Mouse (Mus musculus): Measurements from ENCODE around the gene Cnot6.

Gene Cnot6

DNA sequence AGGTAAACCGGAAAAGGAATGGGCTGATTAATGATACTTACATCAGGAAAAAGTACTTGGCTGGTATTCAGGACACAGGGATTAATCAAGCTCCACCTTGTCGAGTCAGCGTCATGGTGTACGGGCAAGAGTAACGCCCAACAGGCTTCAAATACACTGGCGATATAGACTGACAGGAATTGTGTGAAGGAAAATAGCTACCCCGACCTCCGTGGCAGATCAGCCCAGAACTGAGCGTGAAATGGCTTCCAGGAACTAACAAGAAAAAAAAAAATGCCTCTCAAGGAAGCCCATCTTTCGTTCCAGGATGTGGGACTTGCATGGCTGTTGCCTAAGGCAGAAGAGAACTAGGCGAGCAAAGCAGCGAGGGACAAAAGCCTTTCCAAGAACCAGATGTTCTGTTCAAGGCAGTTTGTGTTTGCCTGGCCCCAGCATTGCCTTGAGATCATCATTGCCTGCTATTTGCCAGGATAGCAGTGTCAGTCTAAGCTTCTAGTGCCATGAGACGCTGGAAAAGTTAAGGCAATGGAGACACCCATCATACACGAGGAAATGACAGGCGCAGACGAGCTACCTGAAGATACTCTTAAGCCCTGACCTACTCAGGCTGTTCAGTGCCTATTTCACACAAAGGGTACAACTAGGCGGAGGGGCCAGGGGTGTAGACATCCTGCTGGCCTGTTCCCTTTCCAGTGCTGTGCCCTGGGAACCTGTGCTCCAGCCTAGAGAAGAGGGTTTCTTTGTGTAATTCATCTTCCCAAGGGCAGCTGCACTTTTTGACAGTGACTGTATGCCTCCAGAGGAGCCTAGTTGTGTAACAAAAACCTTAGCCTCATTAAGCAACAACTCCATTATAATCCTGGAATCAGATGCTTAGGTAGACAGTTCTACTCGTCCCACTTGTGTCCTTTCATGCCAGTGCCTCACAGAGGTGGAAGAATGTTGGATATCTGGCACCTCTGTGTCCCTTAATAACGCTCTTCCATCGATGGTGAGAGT is 1.1 kb upstream of the Cnot6 start:
- DNase-seq: peak; percentile 13 to 16

DNA sequence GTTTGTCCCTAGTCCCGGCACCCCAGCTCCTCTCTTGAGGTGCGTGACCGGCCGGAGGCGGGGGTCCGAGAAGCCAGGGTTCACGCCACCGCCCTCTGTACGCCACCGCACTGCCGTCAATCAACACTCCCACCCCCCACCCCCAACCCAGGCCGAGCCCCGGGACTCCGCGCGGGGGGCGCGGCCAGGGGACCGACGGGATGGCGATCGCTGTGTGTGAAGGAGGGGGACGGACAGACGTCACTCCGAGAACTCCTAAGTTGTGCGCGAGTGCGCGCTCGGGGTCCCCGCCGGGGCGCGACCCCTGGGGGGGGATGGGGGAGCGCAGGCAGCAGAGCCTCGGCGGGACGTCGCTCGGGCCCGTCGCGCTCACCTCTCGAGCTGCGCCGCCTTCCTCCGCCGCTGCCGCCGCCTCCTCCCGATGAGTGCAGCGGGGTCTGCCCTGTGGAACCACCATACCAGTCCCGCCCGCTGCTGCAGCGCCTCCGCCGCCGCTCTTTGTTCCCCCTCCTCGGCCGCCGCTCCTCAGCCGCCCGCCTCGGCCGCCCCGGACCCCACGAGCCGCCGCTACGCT is 455 bp downstream of the Cnot6 start:
- peak; percentile 72 to 83 for DNase-seq

DNA sequence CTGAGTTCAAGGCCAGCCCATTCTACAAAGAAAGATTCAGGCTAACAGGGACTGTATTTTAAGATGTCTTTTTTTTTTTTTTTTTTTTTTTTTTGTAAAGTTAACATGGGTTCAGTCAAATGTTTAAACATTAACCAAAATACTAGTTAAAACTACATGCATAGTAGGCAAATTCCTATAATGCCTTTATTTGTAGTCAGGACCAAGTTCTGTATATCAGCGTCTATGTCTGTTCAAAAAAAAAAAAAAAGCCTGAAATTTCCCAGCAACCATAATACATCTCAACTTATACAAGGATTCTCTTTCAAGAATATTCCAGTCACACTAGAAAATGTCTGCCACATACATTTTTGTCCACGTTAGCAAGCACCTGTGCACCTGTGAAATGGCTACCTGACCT is 1.9 kb downstream of the Cnot6 start:
- DNase-seq: no peak

DNA sequence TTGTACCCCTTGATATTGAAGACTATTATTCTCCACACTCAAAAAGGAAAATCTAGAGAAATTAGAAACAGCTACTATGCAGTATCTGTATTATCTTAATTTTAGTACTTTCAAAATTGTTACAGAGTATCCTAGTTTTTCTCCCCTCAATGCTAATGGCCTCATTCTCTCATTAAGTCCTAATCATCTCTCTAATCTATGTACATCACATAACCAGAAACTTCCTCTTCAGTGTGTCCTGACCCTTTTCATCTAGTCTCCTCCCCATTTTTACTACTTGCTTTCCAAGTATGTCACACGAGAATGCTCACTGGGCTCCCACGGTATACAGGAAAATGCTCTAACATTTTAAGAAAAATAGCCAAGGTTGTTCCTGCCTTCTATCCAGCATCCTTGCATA is 4.7 kb downstream of the Cnot6 start:
- no peak for DNase-seq

DNA sequence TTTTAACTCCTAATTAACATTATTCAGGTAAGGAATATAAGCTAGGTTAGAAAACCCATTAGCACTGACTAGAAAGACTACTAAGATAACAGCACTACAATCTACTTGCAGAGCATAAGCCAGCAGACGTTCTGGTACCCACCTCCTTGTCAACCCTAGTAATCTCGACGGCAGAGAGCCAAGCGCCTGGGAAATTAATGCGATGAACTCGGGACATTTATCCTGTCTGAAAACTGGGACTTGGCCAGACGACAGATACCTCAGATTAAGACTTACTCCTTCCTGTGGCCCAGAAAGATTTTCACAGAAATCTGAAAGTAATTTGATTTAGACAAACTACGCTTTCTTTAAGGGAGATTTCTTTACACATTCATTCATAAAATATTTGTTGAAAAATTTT is 7.7 kb downstream of the Cnot6 start:
- DNase-seq: no peak

DNA sequence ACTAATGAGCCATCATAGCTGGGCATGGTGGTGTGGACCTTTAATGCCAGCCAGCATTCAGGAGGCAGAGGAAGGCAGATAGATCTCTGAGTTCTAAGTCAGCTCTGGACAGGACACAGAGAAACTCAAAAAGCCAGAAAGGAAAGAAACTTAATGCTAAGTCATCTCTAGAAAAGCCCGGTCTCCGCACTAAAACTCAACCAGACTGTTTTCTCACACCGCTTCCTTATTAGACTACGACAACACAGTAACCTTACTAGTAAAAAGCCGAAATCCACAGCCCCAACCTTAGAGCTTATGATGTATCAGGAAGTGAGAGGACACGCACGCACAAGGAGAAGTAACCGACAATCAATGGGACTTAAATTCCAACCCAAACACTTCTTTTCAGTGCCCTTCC is 10.5 kb downstream of the Cnot6 start:
- DNase-seq: no peak

DNA sequence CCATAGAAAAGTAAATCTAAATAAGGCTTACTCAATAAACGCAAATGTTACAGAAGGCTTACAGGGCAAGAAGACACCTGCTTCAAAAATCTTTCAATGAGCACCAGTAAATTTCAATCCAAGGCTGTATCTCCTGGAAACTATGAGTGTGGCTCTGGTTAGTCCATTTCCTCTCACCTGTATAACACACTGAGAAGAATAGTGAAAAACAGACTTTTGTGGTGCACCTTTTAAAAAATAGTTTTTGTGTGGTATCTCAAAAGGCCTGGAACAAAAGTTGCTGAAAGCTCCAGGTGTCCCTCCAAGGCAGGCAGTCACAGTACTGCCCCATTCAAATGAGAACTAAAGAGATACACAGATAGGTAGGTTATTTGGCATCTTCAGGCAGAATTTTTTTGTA is 13.4 kb downstream of the Cnot6 start:
- DNase-seq: no peak

DNA sequence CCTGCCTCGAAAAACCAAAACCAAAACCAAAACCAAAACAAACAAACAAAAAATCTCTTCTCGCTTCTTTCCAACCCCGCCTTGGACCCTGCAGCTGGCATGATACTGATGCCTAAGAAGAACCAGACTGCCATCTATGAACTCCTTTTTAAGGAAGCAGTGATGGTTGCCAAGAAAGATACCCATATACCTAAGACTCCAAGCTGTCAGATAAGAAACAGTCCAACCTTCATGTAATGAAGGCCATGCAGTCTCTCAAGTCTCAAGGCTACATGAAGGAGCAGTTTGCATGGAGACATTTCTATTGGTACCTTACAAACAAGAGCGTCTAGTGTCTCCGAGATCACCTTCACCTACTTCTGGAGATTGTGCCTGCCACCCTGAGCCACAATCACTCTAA is 14.7 kb downstream of the Cnot6 start:
- DNase-seq: no peak

DNA sequence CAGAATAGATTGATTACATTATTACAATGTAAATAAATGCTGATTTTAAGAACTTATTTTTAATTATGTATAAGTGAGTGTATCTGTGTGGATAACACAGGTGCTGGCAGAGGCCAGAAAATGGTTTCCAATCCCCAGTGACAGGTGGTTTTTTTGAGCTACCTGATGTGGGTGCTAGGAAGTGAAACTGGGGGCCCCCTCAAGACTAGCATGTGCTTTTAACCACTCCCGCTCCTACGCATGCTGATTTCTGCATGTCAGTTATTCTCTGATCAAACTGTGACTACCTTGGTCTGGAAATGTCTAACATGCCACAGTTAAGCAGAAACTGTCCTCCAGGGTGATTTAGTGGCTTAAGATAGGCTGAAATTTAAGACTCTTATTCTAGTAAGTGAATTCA is 16.1 kb downstream of the Cnot6 start:
- no peak for DNase-seq

DNA sequence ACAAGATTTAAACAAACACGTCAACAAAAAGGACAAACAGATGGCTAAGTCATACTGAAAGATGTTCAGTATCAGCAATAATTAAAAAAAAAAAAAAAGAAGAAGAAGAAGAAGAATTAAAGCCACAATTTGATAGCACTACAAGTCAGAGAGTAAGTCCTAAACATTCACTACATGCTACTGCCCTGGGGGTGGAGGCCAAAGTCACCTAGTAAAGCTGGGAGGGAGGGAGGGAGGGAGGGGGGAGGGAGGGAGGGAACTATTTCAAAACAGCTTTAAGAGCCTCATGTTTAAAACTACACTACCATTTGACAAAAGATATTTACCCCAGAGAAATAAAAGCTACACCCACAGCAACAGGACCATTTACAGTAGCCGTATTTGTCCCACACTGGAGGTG is 16.8 kb downstream of the Cnot6 start:
- no peak for DNase-seq

DNA sequence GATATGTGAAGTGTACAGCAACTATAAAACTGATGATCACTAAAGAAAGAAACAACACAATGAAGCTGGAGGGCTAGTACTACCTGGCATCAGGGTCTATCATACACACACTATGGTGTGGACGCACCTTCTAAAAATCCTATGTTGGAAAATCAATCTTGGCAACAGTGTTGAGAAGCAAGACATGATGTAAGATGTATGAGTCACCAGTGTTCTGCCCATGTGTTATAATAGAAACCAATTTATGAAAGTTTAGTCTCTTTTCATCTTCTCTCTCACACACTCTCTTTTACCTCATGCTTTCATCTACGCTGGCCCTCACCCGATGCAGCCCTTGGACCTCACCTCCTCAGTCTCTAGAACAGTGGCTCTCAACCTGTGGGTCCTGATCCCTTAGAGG is 17.5 kb downstream of the Cnot6 start:
- no peak for DNase-seq

DNA sequence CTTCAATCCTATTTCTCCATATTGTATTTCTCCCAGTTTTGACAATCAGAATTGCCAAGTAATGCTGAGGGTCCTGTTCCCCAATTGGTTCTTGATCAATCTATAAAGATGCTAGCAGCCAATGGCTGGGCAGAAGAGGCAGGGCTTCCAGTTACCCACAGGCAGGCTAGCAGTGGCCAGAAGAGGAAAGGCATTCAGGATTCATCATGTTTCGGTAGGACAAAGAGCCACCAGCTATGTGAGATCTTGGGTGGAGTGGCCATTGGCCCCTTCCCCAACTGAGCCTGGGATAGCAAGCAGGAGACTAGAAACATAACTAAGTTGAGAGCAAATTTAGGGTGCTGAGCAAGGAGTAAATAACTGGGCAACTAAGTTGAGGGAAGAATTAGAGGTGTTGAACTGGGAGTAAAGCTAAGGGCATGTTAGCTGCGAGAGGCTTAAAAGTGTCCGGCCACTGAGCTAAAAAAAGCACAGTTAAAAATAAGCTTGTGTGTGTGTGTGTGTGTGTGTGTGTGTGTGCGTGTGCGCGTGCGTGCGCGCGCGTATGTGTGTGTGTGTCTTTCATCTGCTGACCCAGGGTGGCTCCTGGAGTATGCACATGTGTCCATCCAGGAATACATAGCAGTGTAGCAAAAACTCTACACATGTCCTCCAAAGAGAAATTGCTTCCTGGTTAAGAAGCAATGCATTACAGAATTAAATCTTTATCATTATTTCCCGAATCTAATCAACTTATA is 28.1 kb downstream of the Cnot6 start:
- no peak for DNase-seq

DNA sequence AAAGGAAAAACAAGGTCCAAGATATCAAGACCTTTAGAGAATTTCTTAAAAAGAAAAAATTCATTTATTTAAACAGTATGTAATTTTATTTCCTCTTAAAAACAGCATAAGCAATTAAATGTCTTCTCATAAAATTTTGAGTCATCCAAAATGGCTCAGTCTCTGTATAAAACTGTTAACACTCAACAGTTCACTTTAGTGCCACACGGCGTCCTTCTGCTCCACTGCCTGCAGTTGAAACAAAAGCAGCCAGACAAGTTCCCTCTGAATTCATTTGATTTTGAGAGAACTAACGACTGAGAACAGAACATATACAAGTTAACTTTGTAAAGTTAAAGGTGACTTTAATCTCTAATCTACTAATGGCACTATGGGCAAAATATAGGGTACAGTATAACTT is 39.1 kb downstream of the Cnot6 start:
- DNase-seq: no peak

DNA sequence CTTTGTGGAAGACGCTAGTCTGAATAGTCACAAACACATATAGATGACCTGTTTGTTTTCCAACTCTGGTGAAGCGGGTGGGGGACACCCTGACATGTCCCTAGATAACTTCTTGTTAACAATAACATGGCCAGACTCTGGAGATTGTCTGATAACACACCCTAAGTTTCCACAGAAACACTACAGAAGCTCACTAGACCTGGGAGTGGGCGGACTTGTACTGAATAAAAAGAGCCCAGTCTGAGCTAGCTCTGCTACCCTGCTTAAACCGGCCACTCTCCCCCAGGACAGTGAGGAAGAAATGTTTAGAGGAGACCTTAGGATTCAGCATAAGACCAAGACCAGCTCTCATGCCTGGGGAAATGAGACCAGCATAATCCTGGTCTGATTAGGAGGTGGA is 47.1 kb downstream of the Cnot6 start:
- no peak for DNase-seq

DNA sequence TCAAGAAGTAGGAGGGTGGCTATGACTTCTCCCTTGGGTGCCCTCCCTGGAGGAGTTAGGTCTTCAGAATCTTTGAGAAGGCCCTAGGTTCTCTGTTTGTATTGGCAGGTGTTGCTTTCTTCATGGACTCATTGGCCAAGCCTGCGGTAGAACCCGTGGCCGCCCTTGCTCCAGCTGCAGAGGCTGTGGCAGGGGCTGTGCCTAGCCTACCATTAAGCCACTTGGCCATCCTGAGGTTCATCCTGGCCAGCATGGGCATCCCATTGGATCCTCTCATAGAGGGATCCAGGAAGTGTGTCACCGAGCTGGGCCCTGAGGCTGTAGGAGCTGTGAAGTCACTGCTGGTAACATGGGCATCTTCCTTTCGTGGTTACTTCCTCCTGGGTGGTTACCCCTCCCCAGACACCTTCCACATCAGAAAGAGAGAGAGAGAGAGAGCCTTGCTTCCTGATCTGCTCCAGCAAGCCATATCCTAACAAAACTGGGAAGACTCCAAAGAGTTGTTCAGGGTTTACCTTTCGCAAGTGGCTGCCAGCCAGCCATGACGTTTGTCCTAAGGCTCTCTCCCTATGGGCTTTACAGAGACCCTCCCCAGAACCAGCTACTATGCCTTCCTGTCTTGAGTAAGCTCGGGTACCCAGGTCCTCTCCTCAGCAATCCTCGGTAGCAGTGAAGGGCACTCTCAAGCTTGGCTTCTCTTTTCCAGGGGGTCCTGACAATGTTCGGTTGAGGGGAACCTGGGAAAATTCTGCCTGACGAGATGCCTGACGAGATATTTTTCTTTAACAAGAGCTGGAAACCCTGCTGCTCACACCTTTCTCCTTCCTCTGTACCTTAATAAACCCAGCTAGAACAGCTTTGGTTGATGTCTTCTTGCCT is 48.0 kb downstream of the Cnot6 start:
- DNase-seq: no peak

DNA sequence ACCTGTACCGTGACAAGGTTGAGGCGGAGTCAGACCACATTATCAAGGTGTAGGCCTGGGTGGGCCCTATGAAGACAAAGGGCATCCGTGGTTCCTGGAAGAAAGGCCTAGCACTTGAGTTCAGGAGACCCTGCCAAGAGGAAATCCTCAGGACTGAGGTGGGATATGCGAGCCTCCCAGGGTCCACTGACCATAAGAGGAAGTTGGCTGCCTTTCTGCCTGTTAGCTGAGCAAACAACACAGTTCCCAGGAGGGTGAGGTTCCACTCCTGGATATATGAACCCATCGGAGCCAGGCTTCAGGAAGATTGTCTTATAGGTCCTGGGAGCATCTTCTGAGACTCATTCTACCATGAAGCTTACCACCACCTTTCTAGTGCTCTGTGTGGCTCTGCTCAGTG is 49.2 kb downstream of the Cnot6 start, which contains the start of gene Scgb3a1:
Gene Scgb3a1, plus strand, starts transcription at position 301 of the 400 bp plus-strand sequence.
- DNase-seq: no peak

DNA sequence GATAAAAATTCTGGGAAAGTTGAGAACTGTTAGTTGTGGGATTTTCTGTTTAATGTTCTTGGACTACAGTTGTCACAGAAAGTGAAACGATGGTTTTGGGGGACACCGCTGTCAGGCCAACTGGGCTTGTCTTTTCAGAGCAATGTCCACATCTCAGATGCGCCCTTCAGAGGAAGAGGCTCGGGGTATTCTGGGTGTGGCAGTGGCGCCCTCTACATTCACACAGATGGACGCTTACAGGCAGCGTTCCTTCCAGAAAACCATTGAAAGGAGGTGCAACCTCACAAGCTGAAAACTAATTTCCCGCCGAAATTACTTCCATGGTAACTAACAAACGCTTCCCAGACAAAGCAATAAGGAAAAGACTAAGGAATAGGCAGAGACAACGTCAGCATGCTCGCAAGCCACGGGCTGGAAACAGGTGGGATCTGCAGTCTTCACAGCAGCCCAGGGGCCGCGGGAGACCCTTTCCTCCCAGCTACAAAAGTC is 50.2 kb downstream of the Cnot6 start:
- DNase-seq: no peak

DNA sequence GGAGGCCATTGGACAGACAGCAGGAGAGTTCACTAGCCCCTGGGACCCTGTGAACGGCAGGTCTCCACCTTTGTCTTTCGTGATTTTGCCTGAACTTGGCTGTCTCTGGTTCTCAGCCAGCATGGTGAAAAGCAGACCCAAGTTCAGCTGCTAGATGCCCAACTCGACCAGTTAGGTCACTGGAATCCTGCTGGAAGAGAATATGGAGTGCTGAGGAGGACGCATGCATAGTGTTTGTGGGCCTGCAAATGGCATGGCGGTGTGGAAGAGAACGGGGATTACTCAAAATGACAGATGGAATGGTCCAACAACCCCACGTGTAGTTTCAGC is 53.1 kb downstream of the Cnot6 start:
- DNase-seq: no peak

DNA sequence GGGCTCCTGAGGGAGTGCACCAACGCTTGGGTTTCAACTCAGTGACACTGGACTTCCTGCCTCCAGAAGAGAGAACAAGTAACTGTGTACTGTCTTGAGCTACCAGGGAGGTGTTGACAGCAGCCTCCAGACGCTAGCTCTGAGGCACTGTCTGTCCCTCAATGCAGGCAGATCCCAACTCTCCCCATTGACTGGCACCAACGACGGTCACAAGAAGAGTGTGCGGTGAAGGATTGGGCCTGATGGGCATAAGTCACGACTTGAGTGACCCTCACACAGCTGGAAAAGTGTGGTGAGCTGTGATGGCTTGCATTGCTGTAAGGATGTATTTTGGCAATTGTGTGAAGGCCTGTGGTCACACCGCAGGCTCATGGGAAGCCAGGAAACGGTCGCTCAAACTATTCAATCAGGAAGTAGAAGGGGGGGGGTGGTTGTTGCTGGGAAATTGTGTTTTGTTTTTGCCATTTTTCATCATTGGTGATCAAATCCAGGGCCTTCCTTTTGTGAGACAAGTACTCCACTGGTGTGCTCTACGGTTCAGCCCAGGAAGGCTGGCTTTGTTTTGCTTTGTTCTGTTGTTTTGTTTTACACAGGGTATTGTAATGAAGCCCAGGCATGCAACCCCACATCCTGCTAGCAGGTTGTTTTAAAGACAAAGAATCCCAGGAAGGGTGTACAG is 53.6 kb downstream of the Cnot6 start:
- DNase-seq: no peak

DNA sequence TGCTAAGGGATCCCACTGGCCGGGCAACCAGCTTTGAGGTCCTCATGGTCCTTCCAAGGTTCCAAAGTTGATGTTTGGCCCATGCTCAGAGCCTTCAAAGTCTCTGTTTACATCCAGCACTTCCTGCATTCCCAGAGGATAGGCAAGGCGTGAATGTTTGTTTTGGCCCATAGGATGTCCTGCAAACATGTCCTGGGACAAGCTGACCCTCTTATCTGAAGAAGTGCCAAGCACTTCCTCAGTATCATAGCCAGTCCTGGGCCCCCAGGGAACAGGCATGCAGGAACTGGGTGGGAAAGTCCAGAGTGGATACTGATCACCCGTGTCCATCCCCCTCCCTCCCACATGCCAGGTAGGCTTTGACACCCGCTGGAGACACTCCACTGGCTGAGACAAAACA is 54.5 kb downstream of the Cnot6 start:
- no peak for DNase-seq

DNA sequence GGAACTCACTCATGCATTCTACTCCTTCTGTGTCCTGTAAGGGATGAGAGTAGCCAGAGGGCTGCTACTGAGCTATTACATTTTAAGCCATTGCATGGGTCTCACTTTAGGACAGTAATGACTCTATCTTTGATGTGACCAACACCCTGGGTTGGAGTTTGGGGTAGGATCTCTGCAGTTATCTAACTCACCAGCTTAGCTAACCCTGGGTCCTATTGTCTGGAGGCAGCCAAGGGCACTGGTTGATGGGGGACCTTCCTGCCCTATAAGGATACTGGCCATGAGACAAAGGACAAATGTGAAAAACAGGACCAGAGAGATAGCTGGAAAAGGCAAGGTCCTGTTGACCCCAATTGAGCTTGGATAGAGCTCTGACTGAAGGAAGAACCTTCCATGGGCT is 57.0 kb downstream of the Cnot6 start:
- no peak for DNase-seq

DNA sequence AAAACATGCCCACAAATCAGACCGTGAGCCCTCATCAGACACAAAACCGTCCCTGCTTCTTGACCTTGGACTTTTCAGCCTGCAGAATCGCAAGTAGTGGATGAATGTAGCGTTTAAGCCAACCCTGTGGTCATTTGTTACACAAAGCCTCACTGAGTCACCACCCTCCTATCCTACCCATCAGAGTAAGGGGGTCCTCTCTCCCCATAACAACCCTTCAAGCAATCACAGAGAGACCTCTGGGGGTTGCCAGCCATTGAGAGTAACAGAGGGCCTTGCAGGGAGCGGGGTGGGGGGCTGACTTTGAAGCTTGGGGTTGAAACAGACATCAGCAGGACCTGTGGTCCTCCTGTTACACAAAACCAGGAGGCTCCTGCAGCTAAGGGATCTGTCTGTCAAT is 57.9 kb downstream of the Cnot6 start:
- no peak for DNase-seq

Data from thymus, postnatal 36 days (tissue).